Mouse (Mus musculus) gastrocnemius, postnatal 4 days (tissue): ENCODE measurements around the gene Lmln. TPM values are rescaled to one million over a fixed set of nuclear protein-coding genes. Genes with fewer than 3 reads are reported as not detected.
A peak's percentile ranks its signal among the peaks of the same experiment; 100 is the strongest.
"Not testable (repeated sequence)": the region's sequence is repeated elsewhere in the genome, so short reads cannot be mapped to it uniquely, and the experiment has no call there.

ENCODE experiments used
- DNase-seq, 2 experiments: peaks; one replicate each; pipeline ENCODE4 v3.0.0; 2021 to 2022; ENCODE audit warnings: low spot score in 2 of 2, mixed read lengths in 2 of 2
- long read RNA-seq, 2 experiments: library from polyadenylated mRNA; stranded (forward); transcript quantifications; one replicate each; pipeline ENCODE4 v2.0.0; 2021
- total RNA-seq, 2 experiments: library from RNA; stranded (reverse); gene quantifications; 2 replicates each; pipeline ENCODE4 v1.2.3; 2021

Lmln gene
- total RNA-seq: 1 to 10 TPM; 3.6 to 5.5 TPM
- long read RNA-seq, experiment 1, full-length matches to known transcripts: 1 of 3 reads
- long read RNA-seq, experiment 1, partial matches to known transcripts: 0 of 3 reads
- long read RNA-seq, experiment 1, other reads (novel, unspliced or antisense): 2 of 3 reads
- long read RNA-seq, experiment 2, partial matches to known transcripts: 1 of 2 reads
- long read RNA-seq, experiment 2, other reads (novel, unspliced or antisense): 1 of 2 reads

- peak; percentile 79 to 88 for DNase-seq
Observed at GRCm38 (mm10) chr16:33062024-33062681, at the start of gene Lmln. Gene Lmln, plus strand, starts transcription at chr16:33062521.

- DNase-seq: no peak
Observed at GRCm38 (mm10) chr16:33013801-33014200, 48.5 kb upstream of the Lmln start.

- no peak for DNase-seq
Observed at GRCm38 (mm10) chr16:33014921-33015320, 47.4 kb upstream of the Lmln start.

- DNase-seq: no peak
Observed at GRCm38 (mm10) chr16:33015396-33015907, 46.9 kb upstream of the Lmln start.

- no peak for DNase-seq
Observed at GRCm38 (mm10) chr16:33015986-33016385, 46.3 kb upstream of the Lmln start.

GRCm38 (mm10) chr16:33017677-33018349 lies 44.5 kb upstream of the Lmln start:
- no peak for DNase-seq

GRCm38 (mm10) chr16:33019117-33019770 lies 43.1 kb upstream of the Lmln start:
- no peak for DNase-seq

GRCm38 (mm10) chr16:33021381-33021780 lies 40.9 kb upstream of the Lmln start:
- no peak for DNase-seq

GRCm38 (mm10) chr16:33023750-33024149 lies 38.6 kb upstream of the Lmln start:
- peak; percentile 76 to 85 for DNase-seq

- DNase-seq: no peak
Observed at GRCm38 (mm10) chr16:33024456-33025104, 37.7 kb upstream of the Lmln start.

GRCm38 (mm10) chr16:33026357-33026756 lies 36.0 kb upstream of the Lmln start:
- DNase-seq: no peak

- DNase-seq: no peak
Observed at GRCm38 (mm10) chr16:33036006-33036405, 26.3 kb upstream of the Lmln start.

- no peak for DNase-seq
Observed at GRCm38 (mm10) chr16:33042682-33043081, 19.6 kb upstream of the Lmln start.

- DNase-seq: no peak
Observed at GRCm38 (mm10) chr16:33043268-33043667, 19.1 kb upstream of the Lmln start.

GRCm38 (mm10) chr16:33048004-33048403 lies 14.3 kb upstream of the Lmln start:
- DNase-seq: no peak

GRCm38 (mm10) chr16:33048686-33049085 lies 13.6 kb upstream of the Lmln start:
- no peak for DNase-seq

GRCm38 (mm10) chr16:33049809-33050208 lies 12.5 kb upstream of the Lmln start:
- DNase-seq: no peak

GRCm38 (mm10) chr16:33053141-33053540 lies 9.2 kb upstream of the Lmln start:
- no peak for DNase-seq

GRCm38 (mm10) chr16:33054927-33055326 lies 7.4 kb upstream of the Lmln start:
- not testable (repeated sequence) for DNase-seq

- no peak for DNase-seq
Observed at GRCm38 (mm10) chr16:33055655-33056054, 6.7 kb upstream of the Lmln start.
